Mouse (Mus musculus) layer of hippocampus, adult 6 months (tissue): ENCODE results near the gene Pnlip. TPM values are rescaled to one million over a fixed set of nuclear protein-coding genes. Genes with fewer than 3 reads are reported as not detected.

ENCODE experiments used
- long read RNA-seq, 2 experiments: library from polyadenylated mRNA; unstranded; transcript quantifications; one replicate each; pipeline ENCODE4 v2.0.0; 2019 to 2020
- polyA plus RNA-seq: library from polyadenylated mRNA; unstranded; fragments of <200 nt; fragmentation: Nextera tagmentation; gene quantifications from 2 replicates; pipeline ENCODE4 v1.2.3, GENCODE M21; 2021

The Pnlip gene
- 0.44 and 0.64 TPM in 2 replicates for polyA plus RNA-seq
- long read RNA-seq, experiment 1, result 0 reads
- long read RNA-seq, experiment 2, partial matches to known transcripts, result 0 of 1 reads
- long read RNA-seq, experiment 2, other reads (novel, unspliced or antisense), result 1 of 1 reads

GRCm38 (mm10) chr19:58652198-58652597 is at the start of gene Pnlip:
Pnlip (plus strand) TSS chr19:58652498.

DNA sequence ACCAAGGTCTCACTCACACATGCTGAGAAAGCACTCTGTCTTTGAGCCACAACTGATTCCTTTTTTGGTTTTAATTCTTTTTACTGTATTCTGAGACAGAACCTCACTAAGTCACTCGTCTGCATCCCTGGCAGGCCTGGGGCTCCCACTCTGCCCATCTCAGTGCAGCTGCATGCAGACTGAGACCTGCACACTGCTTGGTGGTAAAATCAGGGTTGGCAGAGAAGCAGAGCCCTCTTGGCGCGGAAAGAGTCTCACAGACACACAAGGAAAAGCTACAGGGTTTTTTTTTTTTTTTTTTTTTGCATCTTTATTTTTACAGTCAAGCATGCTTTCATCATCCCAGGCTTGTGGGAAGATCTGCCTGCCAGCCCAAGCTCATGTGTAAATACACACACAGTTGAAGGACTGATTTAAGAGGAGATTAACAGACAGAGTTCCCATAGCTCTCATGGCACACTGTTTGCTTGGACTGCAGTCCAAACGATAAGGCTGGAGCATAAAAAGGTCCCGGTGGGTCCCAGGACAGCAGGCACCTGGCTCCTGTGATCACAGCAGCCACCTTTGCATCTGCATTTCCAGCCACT is 76.2 kb downstream of the Pnlip start, which contains the start of gene Pnliprp1:
Gene Pnliprp1, plus strand, starts transcription at position 443 of the 587 bp plus-strand sequence.

Other genes starting within 250 kb of the Pnlip start
- 36.1 TPM in 2 replicates for gene Gfra1, start 196.6 kb upstream of the Pnlip start, polyA plus RNA-seq
- gene Ccdc172, start 140.5 kb upstream of the Pnlip start, polyA plus RNA-seq, result not detected in 2 replicates
- gene Pnliprp1, start 76.4 kb downstream of the Pnlip start, polyA plus RNA-seq, result not detected in 2 replicates
- 0.11 TPM in 1 of 2 replicates, not detected in the other for gene Pnliprp2, start 107.2 kb downstream of the Pnlip start, polyA plus RNA-seq
- gene 1700019N19Rik, start 142.0 kb downstream of the Pnlip start, polyA plus RNA-seq, result 0.20 and 0.24 TPM in 2 replicates